Mouse (Mus musculus): ENCODE data around the gene Zfp609. TPM values are rescaled to one million over a fixed set of nuclear protein-coding genes. Genes with fewer than 3 reads are reported as not detected.

Zfp609 gene
- polyA plus RNA-seq, 1 experiment from 2014 or later, result 8.1 TPM

- Histone ChIP-seq H3K27ac (no peak overlapping the region), H3K27me3 (no peaks in the 10 kb centered on the region), H3K4me3 (no peak overlapping the region), H3K9me3 (no peaks in the 10 kb centered on the region), H3K4me2 (replicated peaks) (no peak overlapping the region), H3K36me3 (peaks cover 6% of the 10 kb centered on the region; the same call in 1 of the 2 replicates), H3K9ac (no peak overlapping the region), H3K4me1 (peaks cover 26% of the 10 kb centered on the region)
- WGBS, result 80% methylated on average over 4 of the region's 4 CpGs
- no peak for ATAC-seq (ENCODE audit: low FRiP score, low read depth)
These were observed 2.9 kb upstream of the Zfp609 start for GRCm38 (mm10) chr9:65830255-65830654.

- Histone ChIP-seq H3K27me3 (no peaks in the 10 kb centered on the region), H3K36me3 (0 out of 2 replicates have a peak, but pooled peaks cover 3% of the 10 kb centered on the region), H3K4me2 (replicated peaks) (no peak overlapping the region), H3K27ac (no peak overlapping the region), H3K9ac (no peak overlapping the region), H3K9me3 (no peaks in the 10 kb centered on the region), H3K4me3 (no peak overlapping the region), H3K4me1 (peaks cover 32% of the 10 kb centered on the region)
- 74% methylated on average over 2 of the region's 2 CpGs for WGBS
- ATAC-seq (ENCODE audit: low FRiP score, low read depth), result no peak
These were observed 2.0 kb upstream of the Zfp609 start for GRCm38 (mm10) chr9:65829410-65829809.

- Histone ChIP-seq H3K4me1 (peaks cover 41% of the 10 kb centered on the region), H3K9me3 (no peaks in the 10 kb centered on the region), H3K27me3 (no peaks in the 10 kb centered on the region), H3K9ac (peak overlapping the region; percentile 97; the same call in 1 of the 2 replicates), H3K4me2 (replicated peaks) (peak overlapping the region; percentile 80), H3K36me3 (0 out of 2 replicates have a peak, but pooled peaks cover 3% of the 10 kb centered on the region), H3K4me3 (peak overlapping the region; percentile 86), H3K27ac (no peak overlapping the region)
- ATAC-seq (ENCODE audit: low FRiP score, low read depth), result no peak
- WGBS, result 46% methylated on average over 3 of the region's 3 CpGs
These were observed 1.1 kb upstream of the Zfp609 start for GRCm38 (mm10) chr9:65828511-65828910.

- under 1% methylated on average over 13 of the region's 13 CpGs for WGBS
- ATAC-seq (ENCODE audit: low FRiP score, low read depth), result no peak
- H3K27ac ChIP-seq, result peak overlapping the region; percentile 98; the same call in 1 of the 2 replicates
These were observed 646 bp upstream of the Zfp609 start for GRCm38 (mm10) chr9:65828016-65828403.

GRCm38 (mm10) chr9:65826588-65827343, 598 bp downstream of the Zfp609 start:
- peak; percentile 28 for ATAC-seq (ENCODE audit: low FRiP score, low read depth)
- H3K4me3 ChIP-seq, result peak overlapping the region; percentile 86

More at GRCm38 (mm10) chr9:65828016-65828403, 646 bp upstream of the Zfp609 start:
- Histone ChIP-seq H3K4me1 (peaks cover 44% of the 10 kb centered on the region), H3K36me3 (0 out of 2 replicates have a peak, but pooled peaks cover 3% of the 10 kb centered on the region), H3K9ac (peak overlapping the region; percentile 97), H3K4me2 (replicated peaks) (peak overlapping the region; percentile 80), H3K9me3 (no peaks in the 10 kb centered on the region), H3K27me3 (no peaks in the 10 kb centered on the region), H3K4me3 (peak overlapping the region; percentile 86)

GRCm38 (mm10) chr9:65826226-65826587, 1.2 kb downstream of the Zfp609 start:
- 2% methylated on average over 4 of the region's 4 CpGs for WGBS
- peak overlapping the region; percentile 86 for H3K4me3 ChIP-seq
- H3K36me3 ChIP-seq, result no peaks in the 10 kb centered on the region
- H3K4me2 ChIP-seq (replicated peaks), result peak overlapping the region; percentile 80
- no peaks in the 10 kb centered on the region for H3K9me3 ChIP-seq
- ATAC-seq (ENCODE audit: low FRiP score, low read depth), result no peak
- H3K27me3 ChIP-seq, result no peaks in the 10 kb centered on the region
- peak overlapping the region; percentile 98 for H3K27ac ChIP-seq
- peaks cover 41% of the 10 kb centered on the region for H3K4me1 ChIP-seq
- H3K9ac ChIP-seq, result peak overlapping the region; percentile 97

More at GRCm38 (mm10) chr9:65826588-65827343, 598 bp downstream of the Zfp609 start:
- Histone ChIP-seq H3K36me3 (no peaks in the 10 kb centered on the region), H3K4me1 (peaks cover 41% of the 10 kb centered on the region), H3K9ac (peak overlapping the region; percentile 97), H3K27me3 (no peaks in the 10 kb centered on the region), H3K4me2 (replicated peaks) (peak overlapping the region; percentile 80), H3K27ac (peak overlapping the region; percentile 98), H3K9me3 (no peaks in the 10 kb centered on the region)
- under 1% methylated on average over 31 of the region's 31 CpGs for WGBS

- Histone ChIP-seq H3K4me3 (no peak overlapping the region), H3K27me3 (no peaks in the 10 kb centered on the region), H3K4me2 (replicated peaks) (peak overlapping the region; percentile 10), H3K36me3 (no peaks in the 10 kb centered on the region), H3K4me1 (peaks cover 46% of the 10 kb centered on the region), H3K27ac (no peak overlapping the region), H3K9me3 (no peaks in the 10 kb centered on the region), H3K9ac (no peak overlapping the region)
- ATAC-seq (ENCODE audit: low FRiP score, low read depth), result no peak
- WGBS, result 68% methylated on average over 10 of the region's 10 CpGs
These were observed 3.5 kb downstream of the Zfp609 start for GRCm38 (mm10) chr9:65823716-65824462.

GRCm38 (mm10) chr9:65822011-65822410, 5.4 kb downstream of the Zfp609 start:
- Histone ChIP-seq H3K27me3 (no peaks in the 10 kb centered on the region), H3K27ac (no peak overlapping the region), H3K4me2 (replicated peaks) (no peak overlapping the region), H3K36me3 (0 out of 2 replicates have a peak, but pooled peaks cover 3% of the 10 kb centered on the region), H3K9me3 (no peaks in the 10 kb centered on the region), H3K4me3 (no peak overlapping the region), H3K9ac (no peak overlapping the region), H3K4me1 (peaks cover 39% of the 10 kb centered on the region)
- ATAC-seq (ENCODE audit: low FRiP score, low read depth), result no peak
- WGBS, result 88% methylated on average over 4 of the region's 4 CpGs

GRCm38 (mm10) chr9:65820301-65820700, 7.1 kb downstream of the Zfp609 start:
- WGBS, result 55% methylated on average over 2 of the region's 2 CpGs
- Histone ChIP-seq H3K4me2 (replicated peaks) (no peak overlapping the region), H3K4me3 (no peak overlapping the region), H3K9me3 (no peaks in the 10 kb centered on the region), H3K9ac (no peak overlapping the region), H3K27me3 (no peaks in the 10 kb centered on the region), H3K36me3 (peaks cover 12% of the 10 kb centered on the region; the same call in 1 of the 2 replicates), H3K4me1 (peaks cover 26% of the 10 kb centered on the region), H3K27ac (no peak overlapping the region)
- no peak for ATAC-seq (ENCODE audit: low FRiP score, low read depth)

- H3K4me3 ChIP-seq, result no peak overlapping the region
- 89% methylated on average over 2 of the region's 2 CpGs for WGBS
These were observed 9.0 kb downstream of the Zfp609 start for GRCm38 (mm10) chr9:65818402-65818801.

GRCm38 (mm10) chr9:65812841-65813240, 14.5 kb downstream of the Zfp609 start:
- Histone ChIP-seq H3K36me3 (peaks cover 21% of the 10 kb centered on the region), H3K4me2 (replicated peaks) (no peak overlapping the region), H3K27me3 (no peaks in the 10 kb centered on the region), H3K4me3 (no peak overlapping the region), H3K9me3 (no peaks in the 10 kb centered on the region), H3K4me1 (0 out of 2 replicates have a peak, but pooled peaks cover 9% of the 10 kb centered on the region), H3K9ac (no peak overlapping the region), H3K27ac (no peak overlapping the region)
- no peak for ATAC-seq (ENCODE audit: low FRiP score, low read depth)
- WGBS, result 64% methylated on average over 2 of the region's 2 CpGs

More at GRCm38 (mm10) chr9:65818402-65818801, 9.0 kb downstream of the Zfp609 start:
- no peak overlapping the region for H3K4me2 ChIP-seq (replicated peaks)
- no peak overlapping the region for H3K9ac ChIP-seq
- peaks cover 10% of the 10 kb centered on the region for H3K4me1 ChIP-seq
- H3K27ac ChIP-seq, result no peak overlapping the region
- ATAC-seq (ENCODE audit: low FRiP score, low read depth), result no peak
- H3K27me3 ChIP-seq, result no peaks in the 10 kb centered on the region
- peaks cover 21% of the 10 kb centered on the region for H3K36me3 ChIP-seq
- no peaks in the 10 kb centered on the region for H3K9me3 ChIP-seq

GRCm38 (mm10) chr9:65811784-65812183, 15.6 kb downstream of the Zfp609 start:
- H3K4me3 ChIP-seq, result no peak overlapping the region
- no peak for ATAC-seq (ENCODE audit: low FRiP score, low read depth)
- 97% methylated on average over 1 of the region's 1 CpGs for WGBS
- H3K4me2 ChIP-seq (replicated peaks), result no peak overlapping the region
- no peak overlapping the region for H3K9ac ChIP-seq
- peaks cover 17% of the 10 kb centered on the region for H3K36me3 ChIP-seq
- H3K27ac ChIP-seq, result no peak overlapping the region
- H3K9me3 ChIP-seq, result no peaks in the 10 kb centered on the region
- 0 out of 2 replicates have a peak, but pooled peaks cover 12% of the 10 kb centered on the region for H3K4me1 ChIP-seq
- H3K27me3 ChIP-seq, result no peaks in the 10 kb centered on the region

All from limb, embryonic 13.5 days (tissue).